8 mouse cellular contexts compared by ENCODE assay signal in the genomic region with DNA sequence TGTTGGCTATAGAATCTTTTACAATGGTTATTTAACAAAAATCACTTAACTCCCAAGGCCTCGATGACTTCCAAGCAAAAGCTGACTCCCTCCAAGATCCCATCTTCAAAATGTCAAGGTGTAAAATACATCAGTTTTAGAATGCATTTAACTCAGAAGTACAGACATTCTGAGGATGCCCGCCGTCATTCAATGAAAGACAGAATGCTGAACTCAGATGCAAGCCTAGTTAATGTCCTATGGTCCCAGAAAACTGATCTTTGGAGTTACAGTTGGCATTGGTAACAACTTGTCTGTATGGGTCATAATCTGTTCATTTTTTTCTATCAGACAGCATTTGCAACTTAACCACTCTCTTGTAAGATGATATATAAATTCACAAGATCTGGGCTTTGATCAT. TPM values are rescaled to one million over a fixed set of nuclear protein-coding genes. Genes with fewer than 3 reads are reported as not detected.
DNase-seq lines count a peak whose midpoint lies in the region; ATAC-seq and TF ChIP-seq lines count a peak whose summit lies in the region.

No protein-coding gene starts in this region.

- intact Hi-C loops in heart, postnatal 25 days (cut with DNase I): loop anchor here (2.0 kb wide), 1 partner anchor 19 kb away; no protein-coding TSS in a partner anchor

- in situ Hi-C loops in CH12.LX (cut with MboI; ENCODE audit: low pct_ligation_motif_present, low pct_unique_long_range_greater_than_20kb, low sequenced_read_pairs): no loop called here

- H3K9ac ChIP-seq in heart, embryonic 11.5 days (ENCODE audit: low read depth, low read length): peak overlapping the region; percentile 92
- H3K9ac ChIP-seq in CH12.LX (ENCODE audit: insufficient read depth, low read depth): peak overlapping the region; percentile 95
- H3K9ac ChIP-seq in forebrain, embryonic 13.5 days: peak overlapping the region; percentile 65
- H3K9ac ChIP-seq in liver, embryonic 13.5 days: peak overlapping the region; percentile 73

- peak overlapping the region; percentile 87 for H3K4me3 ChIP-seq in heart, embryonic 11.5 days (ENCODE audit: low read depth, low read length)
- peak overlapping the region; percentile 40 to 79 (median 50) for H3K4me3 ChIP-seq in CH12.LX (replicated peaks in 1 of 3; ENCODE audit: low read depth in 2 of 3, low read length in 2 of 3, poor library complexity in 1 of 3)
- H3K4me3 ChIP-seq in forebrain, embryonic 13.5 days: peak overlapping the region; percentile 78
- peak overlapping the region; percentile 89 for H3K4me3 ChIP-seq in liver, embryonic 13.5 days (replicated peaks)

- peak overlapping the region; percentile 86 for H3K27ac ChIP-seq in heart, embryonic 11.5 days (ENCODE audit: low read depth, low read length)
- H3K27ac ChIP-seq in CH12.LX (ENCODE audit: insufficient read depth, low read depth): peak overlapping the region; percentile 51; the same call in 1 of the 2 replicates
- H3K27ac ChIP-seq in forebrain, embryonic 13.5 days: peak overlapping the region; percentile 93
- H3K27ac ChIP-seq in liver, embryonic 13.5 days: peak overlapping the region; percentile 82

- no peaks in the 10 kb centered on the region for H3K4me1 ChIP-seq in heart, embryonic 11.5 days (ENCODE audit: control insufficient read depth, insufficient read depth, low read length)
- H3K4me1 ChIP-seq in CH12.LX (ENCODE audit: control insufficient read depth in 1 of 2, insufficient read depth in 2 of 2): peaks cover 0 to 15% of the 10 kb centered on the region in 2 experiments; a peak in 2 of 4 replicates
- peaks cover 21% of the 10 kb centered on the region for H3K4me1 ChIP-seq in forebrain, embryonic 13.5 days
- peaks cover 33% of the 10 kb centered on the region for H3K4me1 ChIP-seq in liver, embryonic 13.5 days (replicated peaks)

- peaks cover 22% of the 10 kb centered on the region for H3K79me2 ChIP-seq in CH12.LX (replicated peaks; ENCODE audit: control insufficient read depth, extremely low read depth, insufficient read depth, poor library complexity, severe bottlenecking)

- H3K27me3 ChIP-seq in heart, embryonic 11.5 days (ENCODE audit: control insufficient read depth, insufficient read depth, low read length): no peaks in the 10 kb centered on the region
- H3K27me3 ChIP-seq in CH12.LX (replicated peaks): no peaks in the 10 kb centered on the region
- H3K27me3 ChIP-seq in forebrain, embryonic 13.5 days: no peaks in the 10 kb centered on the region
- no peaks in the 10 kb centered on the region for H3K27me3 ChIP-seq in liver, embryonic 13.5 days

- peak overlapping the region; percentile 72 for H3K4me2 ChIP-seq in heart, embryonic 11.5 days
- H3K4me2 ChIP-seq in CH12.LX (ENCODE audit: insufficient read depth, low read depth, poor library complexity, severe bottlenecking): peak overlapping the region; percentile 87
- H3K4me2 ChIP-seq in forebrain, embryonic 13.5 days: peak overlapping the region; percentile 69
- peak overlapping the region; percentile 77 for H3K4me2 ChIP-seq in liver, embryonic 13.5 days

- TF ChIP-seq POLR2A in CH12.LX (IDR thresholded peaks at IDR 0.05; ENCODE audit: low read depth, low read length): no peak

- H3K36me3 ChIP-seq in heart, embryonic 11.5 days (ENCODE audit: control insufficient read depth, insufficient read depth, low read length): peaks cover 5% of the 10 kb centered on the region
- H3K36me3 ChIP-seq in CH12.LX (replicated peaks in 1 of 2; ENCODE audit: control insufficient read depth in 1 of 2, insufficient read depth in 1 of 2, low read length in 1 of 2): peaks cover 0 to 2% of the 10 kb centered on the region in 2 experiments
- peaks cover 20% of the 10 kb centered on the region for H3K36me3 ChIP-seq in forebrain, embryonic 13.5 days (ENCODE audit: poor library complexity, severe bottlenecking)
- H3K36me3 ChIP-seq in liver, embryonic 13.5 days: peaks cover 3% of the 10 kb centered on the region

- DNase-seq in heart, postnatal 25 days (ENCODE audit: low spot score): no peak
- no peak for DNase-seq in CH12.LX (ENCODE audit: extremely low read depth)
- DNase-seq in liver, embryonic 13.5 days: no peak
- no peak for DNase-seq in adrenal gland, adult 8-10 months
- DNase-seq in frontal cortex, postnatal 10 days (ENCODE audit: low spot score in 2 of 2): no peak
- DNase-seq in cerebellum, adult 9-11 months: no peak

- no peaks in the 10 kb centered on the region for H3K9me3 ChIP-seq in heart, embryonic 11.5 days (replicated peaks; ENCODE audit: control insufficient read depth, low read length)
- no peaks in the 10 kb centered on the region for H3K9me3 ChIP-seq in CH12.LX (replicated peaks; ENCODE audit: low read length)
- H3K9me3 ChIP-seq in forebrain, embryonic 13.5 days (replicated peaks): no peaks in the 10 kb centered on the region
- no peaks in the 10 kb centered on the region for H3K9me3 ChIP-seq in liver, embryonic 13.5 days (replicated peaks)

- ATAC-seq in heart, embryonic 11.5 days (replicated peaks; ENCODE audit: insufficient number of reproducible peaks, low FRiP score, low TSS enrichment): no peak
- ATAC-seq in forebrain, embryonic 13.5 days: no peak
- ATAC-seq in liver, embryonic 13.5 days (ENCODE audit: low read depth): no peak

- TF ChIP-seq CTCF in CH12.LX (conservative IDR thresholded peaks at IDR 0.05 in 1 of 2, IDR thresholded peaks at IDR 0.05 in 1 of 2; ENCODE audit: low read depth in 2 of 2, low read length in 2 of 2): no peak

- dilution Hi-C loops in CH12.LX (cut with MboI; ENCODE audit: extremely low pct_ligation_motif_present, extremely low pct_unique_long_range_greater_than_20kb, low sequenced_read_pairs): no loop called here

- WGBS in heart, embryonic 11.5 days (ENCODE audit: insufficient replicate concordance): 80% methylated on average over 3 of the region's 3 CpGs
- WGBS in forebrain, embryonic 13.5 days: 87% methylated on average over 3 of the region's 3 CpGs
- WGBS in liver, embryonic 13.5 days (ENCODE audit: insufficient replicate concordance): 53% methylated on average over 3 of the region's 3 CpGs

- no peak for TF ChIP-seq EP300 in CH12.LX (IDR thresholded peaks at IDR 0.05; ENCODE audit: low read length)

- no peak for TF ChIP-seq RAD21 in CH12.LX (IDR thresholded peaks at IDR 0.05; ENCODE audit: low read depth, low read length)

TF ChIP-seq in CH12.LX, 34 proteins besides CTCF, POLR2A, EP300 and RAD21:
- TF ChIP-seq NELFE (IDR thresholded peaks at IDR 0.05; ENCODE audit: low read depth, low read length) (no peak), BHLHE40 (IDR thresholded peaks at IDR 0.05; ENCODE audit: low read depth, low read length) (no peak), SIN3A (IDR thresholded peaks at IDR 0.05; ENCODE audit: low read length) (peak; percentile 38; the same call in 1 of the 2 replicates), ZKSCAN1 (IDR thresholded peaks at IDR 0.05; ENCODE audit: borderline replicate concordance, low read depth, low read length) (no peak), CHD1 (IDR thresholded peaks at IDR 0.05; ENCODE audit: low read depth, low read length) (0 out of 2 replicates have a peak, but pooled peaks have one; percentile 56), IRF4 (IDR thresholded peaks at IDR 0.05; ENCODE audit: low read depth, low read length) (no peak), MAFK (IDR thresholded peaks at IDR 0.05; ENCODE audit: insufficient replicate concordance, low read length) (no peak), GABPA (IDR thresholded peaks at IDR 0.05; ENCODE audit: insufficient replicate concordance, low read depth, low read length) (no peak), MXI1 (IDR thresholded peaks at IDR 0.05; ENCODE audit: low read depth, low read length) (0 out of 2 replicates have a peak, but pooled peaks have one; percentile 17)
TF ChIP-seq in CH12.LX: peak in this region for 3.

RNA-seq across cellular contexts. Expression of gene Haus3, which starts 0.6 kb away (rescaled TPM):
- 28.8 and 31.2 TPM in 2 replicates for polyA plus RNA-seq in heart, embryonic 11.5 days (2014; fragmentation: Nextera tagmentation; extraction: Ambion mirVana)
- total RNA-seq in heart, postnatal 25 days (2021): 1 to 10 TPM; 3.4 to 3.9 TPM
- total RNA-seq in CH12.LX (2012; rRNA removed) (16.0 and 23.4 TPM in 2 replicates), CH12.LX (2014; rRNA removed) (66.0 and 93.1 TPM in 2 replicates)
- 51.5 and 53.4 TPM in 2 replicates for polyA plus RNA-seq in CH12.LX (2012; ENCODE audit: insufficient read length, low read depth)
- 32.0 and 32.7 TPM in 2 replicates for polyA plus RNA-seq in forebrain, embryonic 13.5 days (2015; fragmentation: Nextera tagmentation; extraction: Ambion mirVana)
- 31.0 and 42.5 TPM in 2 replicates for polyA plus RNA-seq in liver, embryonic 13.5 days (2015; fragmentation: Nextera tagmentation; extraction: Ambion mirVana)
- total RNA-seq in adrenal gland, adult 8-10 months (2022): 1 to 10 TPM; 6.5 to 7.8 (median 7.7) TPM

RNA-seq across cellular contexts. Expression of gene Poln, which starts 0.7 kb away (rescaled TPM):
- 0.38 and 0.52 TPM in 2 replicates for polyA plus RNA-seq in heart, embryonic 11.5 days (2014; fragmentation: Nextera tagmentation; extraction: Ambion mirVana)
- total RNA-seq in heart, postnatal 25 days (2021): 1 to 10 TPM; 3.3 to 3.4 TPM
- 0.25 and 0.55 TPM in 2 replicates for total RNA-seq in CH12.LX (2012; rRNA removed)
- 0.12 and 0.39 TPM in 2 replicates for total RNA-seq in CH12.LX (2014; rRNA removed)
- 0.45 and 0.64 TPM in 2 replicates for polyA plus RNA-seq in CH12.LX (2012; ENCODE audit: insufficient read length, low read depth)
- 0.49 and 0.88 TPM in 2 replicates for polyA plus RNA-seq in forebrain, embryonic 13.5 days (2015; fragmentation: Nextera tagmentation; extraction: Ambion mirVana)
- polyA plus RNA-seq in liver, embryonic 13.5 days (2015; fragmentation: Nextera tagmentation; extraction: Ambion mirVana): 0.64 and 0.97 TPM in 2 replicates
- total RNA-seq in adrenal gland, adult 8-10 months (2022): 1 to 10 TPM; 2.5 to 7.1 (median 5.3) TPM

RNA-seq across cellular contexts. Expression of gene Mxd4, which starts 17.6 kb away (rescaled TPM):
- polyA plus RNA-seq in heart, embryonic 11.5 days (2014; fragmentation: Nextera tagmentation; extraction: Ambion mirVana): 23.3 and 26.7 TPM in 2 replicates
- 10 to 100 TPM; 72.6 to 89.1 TPM for total RNA-seq in heart, postnatal 25 days (2021)
- 6.0 and 6.2 TPM in 2 replicates for total RNA-seq in CH12.LX (2012; rRNA removed)
- 5.4 and 6.0 TPM in 2 replicates for total RNA-seq in CH12.LX (2014; rRNA removed)
- polyA plus RNA-seq in CH12.LX (2012; ENCODE audit: insufficient read length, low read depth): 4.8 and 7.6 TPM in 2 replicates
- polyA plus RNA-seq in forebrain, embryonic 13.5 days (2015; fragmentation: Nextera tagmentation; extraction: Ambion mirVana): 28.2 and 31.1 TPM in 2 replicates
- 3.2 and 3.8 TPM in 2 replicates for polyA plus RNA-seq in liver, embryonic 13.5 days (2015; fragmentation: Nextera tagmentation; extraction: Ambion mirVana)
- 100 to 1,000 TPM; 118 to 131 (median 125) TPM for total RNA-seq in adrenal gland, adult 8-10 months (2022)
